Mouse (Mus musculus) left cerebral cortex, adult 18-20 months (tissue): ENCODE results near the gene Gprin3. TPM values are rescaled to one million over a fixed set of nuclear protein-coding genes. Genes with fewer than 3 reads are reported as not detected.

Experiments used
- DNase-seq, 2 experiments: peaks; one replicate each; pipeline ENCODE4 v3.0.0; 2021 to 2022; ENCODE audit warnings: low spot score in 2 of 2, mixed read lengths in 1 of 2
- long read RNA-seq, 2 experiments: library from polyadenylated mRNA; stranded (forward); transcript quantifications; one replicate each; pipeline ENCODE4 v2.0.0; 2021
- total RNA-seq, 2 experiments: library from RNA; stranded (reverse); gene quantifications; 2 replicates each; pipeline ENCODE4 v1.2.3; 2021

Gene Gprin3
- total RNA-seq: 1 to 10 TPM; 9.2 to 9.9 TPM
- long read RNA-seq, experiment 1: 0 reads
- long read RNA-seq, experiment 2: 0 reads

GRCm38 (mm10) chr6:59425824-59426533 lies at the start of gene Gprin3:
Gene Gprin3 (minus strand): TSS chr6:59426294.
- peak; percentile 69 to 85 for DNase-seq

- DNase-seq: no peak
These were observed 32.8 kb upstream of the Gprin3 start for GRCm38 (mm10) chr6:59458861-59459260.

GRCm38 (mm10) chr6:59456116-59456515 lies 30.0 kb upstream of the Gprin3 start:
- no peak for DNase-seq

- DNase-seq: no peak
These were observed 25.3 kb upstream of the Gprin3 start for GRCm38 (mm10) chr6:59451348-59451747.

- no peak for DNase-seq
These were observed 19.0 kb upstream of the Gprin3 start for GRCm38 (mm10) chr6:59445101-59445503.

- DNase-seq: no peak
These were observed 9.8 kb upstream of the Gprin3 start for GRCm38 (mm10) chr6:59435906-59436305.

GRCm38 (mm10) chr6:59433116-59433515 lies 7.0 kb upstream of the Gprin3 start:
- DNase-seq: no peak

GRCm38 (mm10) chr6:59426534-59426885 lies 416 bp upstream of the Gprin3 start:
- no peak for DNase-seq

GRCm38 (mm10) chr6:59424871-59425740 lies 988 bp downstream of the Gprin3 start:
- no peak for DNase-seq

GRCm38 (mm10) chr6:59423836-59424235 lies 2.3 kb downstream of the Gprin3 start:
- DNase-seq: no peak

GRCm38 (mm10) chr6:59419264-59419663 lies 6.8 kb downstream of the Gprin3 start:
- no peak for DNase-seq

GRCm38 (mm10) chr6:59418659-59419058 lies 7.4 kb downstream of the Gprin3 start:
- DNase-seq: no peak

GRCm38 (mm10) chr6:59414816-59415215 lies 11.3 kb downstream of the Gprin3 start:
- no peak for DNase-seq

GRCm38 (mm10) chr6:59412417-59413346 lies 13.4 kb downstream of the Gprin3 start:
- no peak for DNase-seq

GRCm38 (mm10) chr6:59409001-59409700 lies 16.9 kb downstream of the Gprin3 start:
- DNase-seq: no peak

GRCm38 (mm10) chr6:59407482-59407997 lies 18.6 kb downstream of the Gprin3 start:
- no peak for DNase-seq

- no peak for DNase-seq
These were observed 35.9 kb downstream of the Gprin3 start for GRCm38 (mm10) chr6:59390208-59390607.

- DNase-seq: no peak
These were observed 60.8 kb downstream of the Gprin3 start for GRCm38 (mm10) chr6:59365300-59365699.

GRCm38 (mm10) chr6:59363282-59363681 lies 62.8 kb downstream of the Gprin3 start:
- DNase-seq: no peak

GRCm38 (mm10) chr6:59354943-59355342 lies 71.2 kb downstream of the Gprin3 start:
- DNase-seq: no peak
